Mouse (Mus musculus) kidney, adult 2 months (tissue): Measurements from ENCODE around the gene Fsip1. TPM values are rescaled to one million over a fixed set of nuclear protein-coding genes. Genes with fewer than 3 reads are reported as not detected.

ENCODE experiments used
- DNase-seq: peaks from one replicate; pipeline ENCODE4 v3.0.0; 2021
- H3K27ac ChIP-seq: fragments of 200-500 bp; 2 replicates; pipeline ENCODE4 v1.5.1; 2012; ENCODE audit warnings: low read depth, low read length, control low read depth, inconsistent platforms; ENCODE audit not compliant: insufficient read depth
- H3K27me3 ChIP-seq: fragments of 200-500 bp; replicated peaks from 2 replicates; pipeline ENCODE4 v1.6.1; 2012; ENCODE audit warnings: mild to moderate bottlenecking, moderate library complexity, low read length, inconsistent platforms; ENCODE audit not compliant: control insufficient read depth, insufficient read depth
- H3K36me3 ChIP-seq: fragments of 200-500 bp; 2 replicates; pipeline ENCODE4 v1.6.1; 2012; ENCODE audit warnings: mild to moderate bottlenecking, moderate library complexity, low read length, inconsistent platforms; ENCODE audit not compliant: control insufficient read depth, insufficient read depth
- H3K4me1 ChIP-seq: fragments of 200-500 bp; 2 replicates; pipeline ENCODE4 v1.6.1; 2011; ENCODE audit warnings: low read length; ENCODE audit not compliant: control insufficient read depth, insufficient read depth
- H3K4me3 ChIP-seq: fragments of 200-500 bp; 2 replicates; pipeline ENCODE4 v1.5.1; 2011; ENCODE audit warnings: mild to moderate bottlenecking, low read depth, low read length, control low read depth; ENCODE audit not compliant: insufficient read depth
- CTCF ChIP-seq: fragments of 200-500 bp; conservative IDR thresholded peaks from 2 replicates; pipeline ENCODE4 v1.5.1; 2011; ENCODE audit warnings: low read depth, mild to moderate bottlenecking, control low read depth, low read length, moderate library complexity, mixed read lengths; ENCODE audit not compliant: insufficient read depth, insufficient read length
- POLR2A ChIP-seq: fragments of 200-500 bp; IDR thresholded peaks from one replicate; pipeline ENCODE4 v1.6.1; 2011; ENCODE audit warnings: low read depth, low read length, control low read depth
- WGBS: fragments of 180-500 bp; shearing (Covaris S2); methylation state at CpG from one replicate; pipeline ENCODE4 v1.1.7; 2018; 5-methylcytosine and 5-hydroxymethylcytosine counted together
- polyA plus RNA-seq: library from polyadenylated mRNA; depleted of rRNA; stranded (reverse); fragments of >200 nt; gene quantifications from 2 replicates; pipeline ENCODE4 v1.2.3, GENCODE M21; 2012; rRNA removed

Gene Fsip1
- polyA plus RNA-seq, 1 experiment: 0.14 TPM

GRCm38 (mm10) chr2:118099104-118099503 is 157.7 kb downstream of the Fsip1 start:
- TF ChIP-seq POLR2A (no peak), CTCF (no peak)
- H3K27ac ChIP-seq: no peak overlapping the region
- H3K27me3 ChIP-seq: no peaks in the 10 kb centered on the region
- 68% methylated on average over 4 of the region's 4 CpGs for WGBS
- H3K36me3 ChIP-seq: no peaks in the 10 kb centered on the region
- no peak for DNase-seq
- H3K4me3 ChIP-seq: no peak overlapping the region
- no peaks in the 10 kb centered on the region for H3K4me1 ChIP-seq

DNA sequence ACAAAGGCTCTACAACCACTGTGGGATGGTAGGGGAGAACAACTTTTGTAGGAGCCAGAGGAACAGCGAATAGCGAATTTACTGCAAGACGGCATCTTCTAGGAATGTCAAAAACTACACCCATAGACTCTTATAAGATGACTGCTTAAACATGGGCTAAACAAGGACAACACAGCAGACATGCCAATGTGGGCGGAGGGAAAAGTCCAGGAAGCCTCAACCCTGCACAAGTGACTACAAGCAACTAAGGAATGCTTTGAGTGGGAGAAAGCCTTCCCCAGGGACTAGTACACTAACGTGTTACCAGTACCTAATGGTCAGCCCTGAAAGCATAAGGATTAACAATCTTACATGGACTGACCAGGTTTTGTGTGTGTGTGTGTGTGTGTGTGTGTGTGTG is 165.5 kb downstream of the Fsip1 start:
- Histone ChIP-seq H3K27ac (no peak overlapping the region), H3K27me3 (no peaks in the 10 kb centered on the region; the same call in 1 of the 2 replicates), H3K4me3 (no peak overlapping the region), H3K4me1 (no peaks in the 10 kb centered on the region; the same call in 1 of the 2 replicates), H3K36me3 (no peaks in the 10 kb centered on the region)
- DNase-seq: no peak
- 85% methylated on average over 5 of the region's 5 CpGs for WGBS
- no peak for TF ChIP-seq CTCF
- no peak for TF ChIP-seq POLR2A

DNA sequence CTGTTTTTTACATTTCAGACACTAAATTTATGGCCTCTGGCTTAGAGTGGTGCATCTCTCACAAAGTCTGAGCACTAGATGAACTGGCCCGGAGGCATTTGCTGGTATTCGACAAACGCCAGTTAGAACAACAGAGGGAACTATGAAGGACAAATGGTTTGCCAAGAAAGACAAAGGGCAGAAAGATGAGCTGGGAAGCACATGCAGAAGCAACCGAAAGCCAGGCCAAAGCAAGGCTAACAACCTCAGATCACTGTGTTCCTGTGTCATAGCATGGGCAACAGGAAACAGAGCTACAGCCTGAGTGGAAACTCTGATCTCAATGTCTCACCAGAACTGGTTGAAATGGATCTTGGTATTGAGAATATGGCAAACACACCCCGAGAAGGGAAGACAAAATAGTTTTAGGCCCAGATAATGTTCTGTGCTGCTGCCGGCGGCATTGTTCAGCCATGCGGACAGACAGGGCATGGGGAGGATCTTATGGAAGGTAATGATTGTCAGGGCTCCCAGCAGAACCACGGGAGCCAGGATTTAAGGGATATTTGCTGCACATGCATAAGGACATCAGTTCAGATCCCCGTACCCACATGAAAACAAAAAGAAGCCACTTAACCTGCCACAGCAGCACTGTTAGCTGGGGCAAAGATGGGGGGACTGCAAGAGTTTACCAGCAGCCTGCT is 169.6 kb downstream of the Fsip1 start:
- no peaks in the 10 kb centered on the region; the same call in 1 of the 2 replicates for H3K4me1 ChIP-seq
- peak; percentile 22 for DNase-seq
- H3K4me3 ChIP-seq: no peak overlapping the region
- WGBS: 49% methylated on average over 10 of the region's 10 CpGs
- TF ChIP-seq CTCF (no peak), POLR2A (no peak)
- no peaks in the 10 kb centered on the region for H3K36me3 ChIP-seq
- no peak overlapping the region for H3K27ac ChIP-seq
- no peaks in the 10 kb centered on the region; the same call in 1 of the 2 replicates for H3K27me3 ChIP-seq

- Histone ChIP-seq H3K27me3 (no peaks in the 10 kb centered on the region; the same call in 1 of the 2 replicates), H3K4me1 (no peaks in the 10 kb centered on the region; the same call in 1 of the 2 replicates), H3K4me3 (no peak overlapping the region), H3K27ac (no peak overlapping the region), H3K36me3 (no peaks in the 10 kb centered on the region)
- TF ChIP-seq CTCF (no peak), POLR2A (no peak)
- no peak for DNase-seq
- 66% methylated on average over 2 of the region's 2 CpGs for WGBS
Measured at GRCm38 (mm10) chr2:118085647-118086046, 171.1 kb downstream of the Fsip1 start.

GRCm38 (mm10) chr2:118084693-118085092 is 172.1 kb downstream of the Fsip1 start:
- H3K36me3 ChIP-seq: no peaks in the 10 kb centered on the region
- no peaks in the 10 kb centered on the region; the same call in 1 of the 2 replicates for H3K27me3 ChIP-seq
- H3K4me3 ChIP-seq: no peak overlapping the region
- no peak overlapping the region for H3K27ac ChIP-seq
- no peaks in the 10 kb centered on the region; the same call in 1 of the 2 replicates for H3K4me1 ChIP-seq
- 75% methylated on average over 3 of the region's 3 CpGs for WGBS
- no peak for TF ChIP-seq POLR2A
- no peak for DNase-seq

- Histone ChIP-seq H3K4me3 (no peak overlapping the region), H3K27me3 (no peaks in the 10 kb centered on the region; the same call in 1 of the 2 replicates), H3K36me3 (no peaks in the 10 kb centered on the region), H3K27ac (no peak overlapping the region), H3K4me1 (no peaks in the 10 kb centered on the region; the same call in 1 of the 2 replicates)
- WGBS: 68% methylated on average over 6 of the region's 6 CpGs
- peak; percentile 19 for DNase-seq
- TF ChIP-seq CTCF (no peak), POLR2A (no peak)
Measured at GRCm38 (mm10) chr2:118083652-118084051, 173.1 kb downstream of the Fsip1 start.

DNA sequence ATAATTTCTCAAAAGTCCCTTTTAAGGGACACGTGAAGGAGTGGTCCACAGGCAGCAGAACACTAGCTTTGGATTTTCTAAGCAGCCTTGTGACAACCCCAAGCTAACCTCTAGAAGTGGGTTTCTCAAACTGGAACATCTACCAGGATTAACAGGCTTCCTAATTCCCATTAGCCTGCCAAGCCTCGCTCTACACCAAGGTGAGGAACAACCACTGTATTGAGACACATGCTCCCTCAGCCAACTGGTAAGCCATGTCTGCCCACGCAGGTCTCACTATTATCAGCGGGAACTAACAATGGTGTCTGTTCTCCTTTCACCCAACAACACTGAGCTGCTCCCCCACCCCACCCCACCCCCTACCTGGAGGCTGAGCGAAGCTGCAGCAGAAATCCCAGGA is 175.2 kb downstream of the Fsip1 start:
- Histone ChIP-seq H3K4me3 (no peak overlapping the region), H3K27ac (no peak overlapping the region), H3K36me3 (no peaks in the 10 kb centered on the region), H3K4me1 (no peaks in the 10 kb centered on the region), H3K27me3 (no peaks in the 10 kb centered on the region)
- DNase-seq: no peak
- WGBS: 95% methylated on average over 5 of the region's 5 CpGs
- TF ChIP-seq CTCF (no peak), POLR2A (no peak)

Other genes starting within 250 kb of the Fsip1 start
- gene Thbs1, start 145.1 kb downstream of the Fsip1 start, polyA plus RNA-seq: 19.8 and 20.6 TPM in 2 replicates
- gene Gpr176, start 116.5 kb upstream of the Fsip1 start, polyA plus RNA-seq: 0.53 and 0.55 TPM in 2 replicates
- gene Eif2ak4, start 131.7 kb upstream of the Fsip1 start, polyA plus RNA-seq: 8.3 and 9.2 TPM in 2 replicates
- gene Srp14, start 222.7 kb upstream of the Fsip1 start, polyA plus RNA-seq: 50.9 and 77.2 TPM in 2 replicates